Mouse (Mus musculus): ENCODE data around the gene Olfr1120.
"Not testable (repeated sequence)": the region's sequence is repeated elsewhere in the genome, so short reads cannot be mapped to it uniquely, and the experiment has no call there.

Gene Olfr1120

GRCm38 (mm10) chr2:87354515-87354914 lies at the start of gene Olfr1120:
Gene Olfr1120 (plus strand): TSS chr2:87354815.
- in situ Hi-C loops (cut with MboI): no loop called here

GRCm38 (mm10) chr2:87307281-87307680 lies 47.3 kb upstream of the Olfr1120 start, which contains the start of gene Olfr1118:
Gene Olfr1118 (plus strand): TSS chr2:87307581.
- in situ Hi-C loops (cut with MboI): no loop called here

GRCm38 (mm10) chr2:87360121-87360520 lies 5.5 kb downstream of the Olfr1120 start:
- in situ Hi-C loops (cut with MboI): not testable (repeated sequence)

- in situ Hi-C loops (cut with MboI): no loop called here
These were observed 15.0 kb downstream of the Olfr1120 start, which contains the start of gene Olfr1121 for GRCm38 (mm10) chr2:87369595-87369994. Gene Olfr1121 (plus strand): TSS chr2:87369895.

GRCm38 (mm10) chr2:87371726-87372125 lies 17.1 kb downstream of the Olfr1120 start:
- in situ Hi-C loops (cut with MboI): no loop called here

- in situ Hi-C loops (cut with MboI): no loop called here
These were observed 29.3 kb downstream of the Olfr1120 start for GRCm38 (mm10) chr2:87383935-87384334.

GRCm38 (mm10) chr2:87385549-87385948 lies 30.9 kb downstream of the Olfr1120 start, which contains the start of gene Olfr1122:
Gene Olfr1122 (plus strand): TSS chr2:87385849.
- in situ Hi-C loops (cut with MboI): no loop called here

- in situ Hi-C loops (cut with MboI): not testable (repeated sequence)
These were observed 39.0 kb downstream of the Olfr1120 start for GRCm38 (mm10) chr2:87393605-87394004.

- in situ Hi-C loops (cut with MboI): not testable (repeated sequence)
These were observed 40.1 kb downstream of the Olfr1120 start for GRCm38 (mm10) chr2:87394686-87395085.
